Mouse (Mus musculus) thymus, postnatal 0 days (tissue): ENCODE measurements around the gene Nr1h3. TPM values are rescaled to one million over a fixed set of nuclear protein-coding genes. Genes with fewer than 3 reads are reported as not detected.

Experiments
- DNase-seq: peaks from one replicate; pipeline ENCODE4 v3.0.0-alpha.2; 2015; ENCODE audit warnings: low spot score
- polyA plus RNA-seq: library from polyadenylated mRNA; unstranded; fragments of >200 nt; fragmentation: Nextera tagmentation; extraction: Ambion mirVana; gene quantifications from 2 replicates; pipeline ENCODE4 v1.2.1, GENCODE M21; 2015

Nr1h3 gene
- polyA plus RNA-seq, 1 experiment from 2014 or later, result 7.2 TPM

DNA sequence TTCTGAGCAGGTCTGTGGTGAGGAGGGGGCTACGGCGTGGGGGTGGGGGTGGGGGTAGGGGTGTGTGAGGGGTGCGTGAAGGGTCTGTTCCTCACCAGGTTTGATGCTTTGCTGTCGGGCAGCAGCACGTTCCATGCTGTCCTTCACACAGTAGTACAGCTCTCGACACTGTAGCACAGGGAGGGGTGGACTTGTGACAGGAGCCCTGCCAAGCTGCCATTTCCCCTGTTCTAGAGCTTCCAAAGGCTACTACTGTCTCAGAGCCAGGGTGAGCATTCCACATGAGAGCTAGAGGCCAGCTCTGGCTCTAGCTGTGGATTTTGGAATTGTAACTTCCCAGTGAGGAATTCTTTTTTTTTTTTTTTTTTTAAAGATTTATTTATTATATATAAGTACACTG lies 59.7 kb downstream of the Nr1h3 start:
- DNase-seq, result no peak

DNA sequence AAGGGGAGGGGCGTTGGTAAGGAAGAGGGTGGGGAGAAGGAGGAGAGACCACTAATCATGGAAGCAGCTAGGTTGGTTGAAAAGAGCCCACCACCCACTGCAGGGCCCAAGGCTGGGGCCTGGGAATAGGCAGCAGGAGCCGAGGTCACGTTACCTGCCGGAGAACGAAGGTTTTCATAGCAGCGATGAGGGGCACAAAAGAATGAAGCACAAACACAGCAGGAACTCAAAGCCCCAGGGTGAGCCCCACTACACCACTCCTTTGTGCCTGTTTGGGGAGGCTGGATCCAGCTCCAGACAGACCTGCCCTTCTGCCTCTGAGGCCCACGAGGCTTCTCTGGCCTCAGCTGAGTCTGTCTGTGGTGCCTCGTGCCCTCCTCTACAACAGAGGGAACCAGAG lies 62.9 kb downstream of the Nr1h3 start:
- DNase-seq, result no peak

DNA sequence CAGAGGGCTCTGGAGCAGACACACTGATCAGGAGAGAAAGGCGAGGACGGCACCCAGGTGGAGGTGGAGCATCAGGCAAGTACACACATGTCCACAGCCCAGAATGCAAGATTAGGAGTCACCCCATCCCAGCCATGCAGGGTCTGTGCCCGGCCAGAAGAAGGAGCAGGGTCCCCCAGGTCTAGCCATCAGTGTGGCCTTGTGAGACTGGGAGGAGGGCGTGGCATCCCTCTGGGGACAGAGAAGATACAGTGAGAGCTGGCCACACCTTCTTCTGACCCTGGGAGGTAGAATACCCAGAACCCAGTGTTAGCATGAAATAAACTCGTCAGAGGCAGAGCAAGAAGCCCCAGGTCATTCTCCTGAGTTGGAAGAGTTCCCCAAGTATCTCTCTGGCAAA lies 63.3 kb downstream of the Nr1h3 start:
- DNase-seq, result no peak

DNA sequence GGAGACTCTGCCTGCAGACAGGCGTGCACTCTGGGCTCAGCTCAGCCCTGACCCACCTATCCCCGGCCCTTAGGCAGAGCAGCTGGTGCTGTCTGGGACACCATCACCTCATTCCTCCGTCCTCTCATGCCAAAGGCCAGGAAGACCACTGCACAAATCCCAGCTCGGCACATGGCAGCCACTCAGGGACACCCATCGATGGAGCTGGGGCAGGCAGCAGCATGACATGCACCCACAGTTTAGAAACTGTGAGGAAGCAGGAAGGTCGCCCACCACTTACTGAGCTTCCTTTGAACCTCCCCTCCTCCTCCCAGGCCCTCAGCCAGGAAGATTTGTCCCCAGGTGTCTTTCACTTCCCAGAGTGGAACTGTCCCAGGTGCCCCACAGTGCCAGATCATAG lies 65.2 kb downstream of the Nr1h3 start:
- no peak for DNase-seq

DNA sequence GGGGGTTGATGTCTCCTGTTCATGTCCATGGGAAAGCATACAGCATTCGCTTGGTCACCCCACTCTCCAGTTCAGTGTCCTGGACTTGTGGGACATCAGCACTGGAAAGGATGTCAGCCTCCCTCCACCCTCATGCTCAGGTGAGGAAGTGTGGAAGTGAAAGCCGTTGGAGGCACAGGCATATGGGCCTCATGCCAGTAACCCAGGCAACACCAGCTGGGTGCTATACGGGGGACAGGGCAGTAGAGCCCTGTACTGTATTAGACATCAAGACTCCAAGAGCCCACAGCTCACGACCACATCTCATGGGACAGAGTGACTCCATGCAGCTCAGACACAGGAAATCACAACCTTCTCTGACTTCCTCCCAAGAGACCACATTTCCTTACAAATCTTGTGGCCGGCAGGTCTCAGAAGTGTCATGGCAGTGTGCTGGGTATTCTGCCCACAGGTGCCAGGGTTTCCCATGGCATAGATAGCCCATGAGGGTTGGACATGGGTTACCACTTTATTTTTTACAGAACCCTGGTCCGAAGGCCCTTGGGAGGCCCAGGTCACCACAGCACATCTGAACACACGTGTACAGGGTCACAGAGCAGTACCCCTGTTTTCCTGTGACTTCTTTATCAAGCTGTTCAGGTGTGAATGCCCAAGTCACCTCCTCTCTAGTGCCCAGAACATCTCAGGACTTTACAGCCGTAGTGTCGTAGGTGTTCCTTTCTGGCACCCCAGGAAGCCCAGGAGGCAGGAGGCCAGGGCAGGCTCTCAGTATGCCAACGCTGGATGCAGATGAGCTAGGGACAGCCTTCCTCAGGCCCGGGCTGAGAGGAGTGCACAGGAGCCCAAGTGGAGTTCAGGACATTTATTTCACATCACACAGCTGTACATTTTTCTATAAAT lies 65.9 kb downstream of the Nr1h3 start:
- DNase-seq, result no peak

Other genes starting within 250 kb of the Nr1h3 start
- 8.3 TPM in 2 replicates for gene Rapsn, start 167.2 kb downstream of the Nr1h3 start, polyA plus RNA-seq
- 302 and 307 TPM in 2 replicates for gene Psmc3, start 148.8 kb downstream of the Nr1h3 start, polyA plus RNA-seq
- gene Slc39a13, start 132.4 kb downstream of the Nr1h3 start, polyA plus RNA-seq, result 15.1 and 16.4 TPM in 2 replicates
- gene Spi1, start 120.4 kb downstream of the Nr1h3 start, polyA plus RNA-seq, result 13.8 and 14.0 TPM in 2 replicates
- 0.18 and 0.36 TPM in 2 replicates for gene Mybpc3, start 84.7 kb downstream of the Nr1h3 start, polyA plus RNA-seq
- gene Madd, start 19.0 kb downstream of the Nr1h3 start, polyA plus RNA-seq, result 15.9 and 27.0 TPM in 2 replicates
- 15.5 and 15.6 TPM in 2 replicates for gene Acp2, start 51 bp upstream of the Nr1h3 start, polyA plus RNA-seq
- gene Ddb2, start 34.1 kb upstream of the Nr1h3 start, polyA plus RNA-seq, result 33.7 and 35.8 TPM in 2 replicates
- gene Pacsin3, start 53.1 kb upstream of the Nr1h3 start, polyA plus RNA-seq, result 4.3 and 5.9 TPM in 2 replicates
- 95.7 and 99.8 TPM in 2 replicates for gene Arfgap2, start 62.1 kb upstream of the Nr1h3 start, polyA plus RNA-seq
- gene 1110051M20Rik, start 241.9 kb upstream of the Nr1h3 start, polyA plus RNA-seq, result 24.5 and 25.2 TPM in 2 replicates